Mouse (Mus musculus) kidney, adult 2 months (tissue): ENCODE data around the gene Lgr6.

Experiments used
- CTCF ChIP-seq: fragments of 200-500 bp; conservative IDR thresholded peaks from 2 replicates; pipeline ENCODE4 v1.5.1; 2011; ENCODE audit warnings: low read depth, mild to moderate bottlenecking, control low read depth, low read length, moderate library complexity, mixed read lengths; ENCODE audit not compliant: insufficient read depth, insufficient read length
- POLR2A ChIP-seq: fragments of 200-500 bp; IDR thresholded peaks from one replicate; pipeline ENCODE4 v1.6.1; 2011; ENCODE audit warnings: low read depth, low read length, control low read depth

DNA sequence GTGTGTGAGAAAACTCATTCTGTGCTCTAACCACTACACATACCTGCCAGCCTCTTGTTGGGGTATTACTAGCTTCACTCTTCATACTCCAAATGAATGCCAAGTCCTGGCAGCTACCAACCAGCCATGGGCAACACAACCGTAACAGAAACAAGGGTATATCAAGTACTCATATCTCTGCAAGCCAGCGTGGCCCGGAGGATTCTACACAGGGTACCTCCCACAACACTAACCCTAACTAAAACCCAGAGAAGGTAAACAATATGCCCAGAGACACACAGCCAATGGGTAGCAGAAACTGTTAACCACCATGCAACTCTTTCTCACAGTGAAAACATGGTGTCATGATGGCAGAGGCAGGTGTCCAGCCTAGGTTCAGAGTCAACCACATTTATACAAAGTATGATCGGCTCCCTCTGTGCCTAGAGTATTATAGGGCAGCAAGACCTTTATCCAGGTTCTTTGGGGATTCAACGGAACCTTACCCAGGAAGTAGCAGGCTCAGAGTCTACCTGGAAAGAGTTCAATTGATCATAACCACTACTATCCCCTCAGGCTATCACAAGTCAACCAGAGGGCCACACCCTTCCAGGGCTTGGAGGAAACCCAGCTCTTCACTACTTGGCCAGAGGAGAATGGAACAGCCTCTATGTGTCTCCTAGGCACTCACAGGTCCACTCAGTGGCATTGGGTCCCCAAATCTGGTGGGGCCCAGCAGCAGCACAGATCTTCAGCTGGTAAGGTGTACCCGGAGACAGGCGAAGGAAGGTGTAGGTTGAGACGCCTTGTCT lies 19.7 kb upstream of the Lgr6 start:
- TF ChIP-seq POLR2A: no peak
- no peak for TF ChIP-seq CTCF
